Mouse (Mus musculus) spleen, adult 2 months (tissue): Measurements from ENCODE around the gene Mill2.

ENCODE experiments used
- CTCF ChIP-seq: fragments of 200-500 bp; IDR thresholded peaks from 2 replicates; pipeline ENCODE4 v1.5.1; 2011; ENCODE audit warnings: mild to moderate bottlenecking, inconsistent platforms; ENCODE audit not compliant: insufficient read depth, insufficient read length, insufficient replicate concordance; ENCODE audit errors: extremely low read depth
- POLR2A ChIP-seq: fragments of 200-500 bp; IDR thresholded peaks from 2 replicates; pipeline ENCODE4 v1.6.1; 2011; ENCODE audit warnings: low read depth, low read length, inconsistent platforms

DNA sequence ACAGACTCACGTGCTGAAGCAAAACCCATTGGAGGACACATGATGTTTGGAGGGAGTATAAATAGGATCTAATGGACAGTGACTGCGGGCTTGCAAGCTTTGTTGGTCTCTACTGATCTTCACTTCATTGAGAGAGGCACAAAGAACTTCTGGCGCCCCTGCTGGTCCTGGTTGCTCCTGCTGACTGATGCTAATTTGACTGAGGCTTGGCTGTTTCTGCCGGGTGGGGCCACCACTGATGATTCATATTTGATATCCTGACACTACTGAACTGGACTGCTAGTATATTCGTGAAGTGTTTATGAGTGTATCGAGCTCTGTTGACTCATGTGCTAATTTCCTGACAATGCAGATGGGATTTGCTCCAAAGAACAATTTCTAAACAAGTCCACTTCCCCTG lies 23.0 kb downstream of the Mill2 start:
- TF ChIP-seq CTCF (no peak), POLR2A (no peak)
